Mouse (Mus musculus): ENCODE data around the gene Plppr2.

Plppr2 gene

DNA sequence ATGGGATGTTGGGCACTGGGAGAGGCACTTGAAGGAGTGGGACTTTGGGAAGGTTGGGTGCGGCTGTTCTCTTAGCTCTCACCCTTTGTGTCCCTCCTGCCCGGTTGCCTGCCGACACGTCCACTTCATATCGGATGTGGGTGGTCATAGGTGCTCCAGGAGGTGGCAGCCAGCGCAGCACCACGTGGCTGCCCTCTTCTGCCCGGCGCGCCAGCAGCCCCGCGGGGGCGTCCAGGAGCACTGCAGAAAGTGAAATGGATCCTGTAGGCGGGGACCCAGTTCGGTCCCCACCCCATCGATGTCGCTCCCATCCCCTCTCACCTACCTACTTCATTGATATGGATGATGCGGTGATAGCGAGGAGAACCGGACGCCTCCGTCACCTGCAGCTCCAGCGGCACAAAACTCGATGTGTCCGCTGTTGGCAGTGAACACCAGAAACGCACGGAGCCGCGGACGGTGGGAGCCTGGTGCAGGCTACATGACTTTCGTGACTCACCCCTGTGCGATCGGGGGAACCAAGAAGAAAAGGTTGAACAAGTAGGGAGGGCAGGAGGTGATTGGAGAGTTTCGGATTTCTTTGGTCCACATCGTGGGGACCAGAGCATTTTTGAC lies 24.6 kb downstream of the Plppr2 start:
- no peak for DNase-seq (ENCODE audit: low spot score)

DNA sequence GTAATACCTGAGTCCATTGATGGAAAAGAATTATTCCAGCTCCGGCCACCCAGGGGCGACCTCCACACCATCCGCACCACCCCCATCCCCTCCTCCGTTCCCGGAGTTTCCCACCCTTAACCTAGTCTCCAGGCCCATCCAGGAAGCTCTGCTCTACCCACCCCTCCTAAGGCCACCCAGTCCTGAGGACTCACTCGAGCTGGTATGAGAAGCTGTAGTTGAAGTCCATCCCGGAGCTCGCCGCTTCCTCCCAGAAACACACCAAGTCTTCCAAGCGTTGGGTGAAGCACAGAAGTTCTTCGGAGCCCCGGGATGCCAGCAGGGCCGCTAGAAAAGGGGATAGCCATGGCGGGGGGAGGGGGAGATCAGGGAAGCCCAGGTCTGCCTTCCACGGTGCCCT lies 25.2 kb downstream of the Plppr2 start:
- no peak for DNase-seq (ENCODE audit: low spot score)

GRCm38 (mm10) chr9:21962416-21963059 lies 25.7 kb downstream of the Plppr2 start:
- peak; percentile 85 for DNase-seq (ENCODE audit: low spot score)

DNA sequence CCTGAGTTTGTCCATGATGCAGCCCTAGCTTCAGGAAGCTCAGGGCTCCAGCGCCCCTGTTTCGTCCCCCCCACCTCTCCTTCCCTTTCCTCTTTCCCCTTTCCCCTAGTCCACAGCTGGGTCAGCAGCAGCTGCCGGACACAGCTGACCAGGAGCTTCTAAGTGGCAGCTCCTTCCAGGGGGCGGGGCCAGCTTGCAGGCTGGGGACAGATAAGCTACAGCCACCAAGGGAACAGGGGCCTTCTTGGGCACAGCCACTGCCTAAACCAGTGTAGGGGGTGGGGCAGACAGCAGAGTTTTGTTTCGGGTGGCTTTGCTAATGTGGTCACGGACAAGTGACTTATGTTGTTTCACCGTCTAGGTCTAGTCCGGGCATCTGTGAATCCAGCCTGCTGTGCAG lies 26.6 kb downstream of the Plppr2 start, which contains the start of gene Epor:
Gene Epor (minus strand): TSS at position 90 of the 400 bp plus-strand sequence.
- peak; percentile 53 for DNase-seq (ENCODE audit: low spot score)

DNA sequence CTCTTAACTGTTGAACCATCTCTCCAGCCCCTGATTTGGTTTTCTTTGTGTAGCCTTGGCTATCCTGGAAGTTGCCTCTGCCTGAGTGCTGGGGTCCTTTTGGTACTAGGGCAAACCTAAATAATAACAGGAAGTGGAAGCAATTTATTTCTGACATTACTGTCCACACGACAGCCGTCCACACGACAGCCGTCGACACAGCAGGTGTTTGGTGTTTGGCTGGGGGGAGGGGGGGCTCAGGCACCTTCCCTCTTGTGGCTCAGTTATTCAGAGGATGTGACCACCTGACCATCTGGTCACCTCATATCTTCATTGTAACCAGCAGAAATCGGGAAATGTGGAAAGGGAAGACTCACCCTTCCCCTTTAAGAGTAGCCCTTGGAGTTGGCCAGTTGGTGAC lies 32.0 kb downstream of the Plppr2 start:
- DNase-seq (ENCODE audit: low spot score) = no peak

- DNase-seq (ENCODE audit: low spot score) = no peak
These were observed 32.5 kb downstream of the Plppr2 start for GRCm38 (mm10) chr9:21969304-21969703.

- no peak for DNase-seq (ENCODE audit: low spot score)
These were observed 39.9 kb downstream of the Plppr2 start for GRCm38 (mm10) chr9:21976626-21977175.

GRCm38 (mm10) chr9:21977331-21977730 lies 40.5 kb downstream of the Plppr2 start:
- no peak for DNase-seq (ENCODE audit: low spot score)

DNA sequence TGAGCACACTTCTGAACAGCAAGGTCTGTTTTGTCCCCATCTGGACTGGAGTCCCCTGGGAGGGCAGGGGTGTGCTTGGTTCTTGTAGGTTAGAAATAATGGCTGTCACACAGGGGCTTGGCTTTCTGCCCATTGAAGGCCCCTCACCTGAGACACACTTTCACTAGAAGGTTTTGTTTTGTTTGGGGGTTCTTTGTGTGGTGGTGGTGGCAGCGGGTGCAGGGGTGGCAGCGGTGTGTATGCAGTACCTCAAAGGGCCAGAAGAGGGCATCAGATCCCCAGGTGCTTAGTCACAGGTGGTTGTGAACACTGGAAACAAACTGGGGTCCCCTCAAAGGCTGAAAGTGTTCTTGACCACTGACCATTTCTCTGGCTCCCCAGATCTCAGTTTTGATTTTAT lies 41.1 kb downstream of the Plppr2 start:
- no peak for DNase-seq (ENCODE audit: low spot score)

DNA sequence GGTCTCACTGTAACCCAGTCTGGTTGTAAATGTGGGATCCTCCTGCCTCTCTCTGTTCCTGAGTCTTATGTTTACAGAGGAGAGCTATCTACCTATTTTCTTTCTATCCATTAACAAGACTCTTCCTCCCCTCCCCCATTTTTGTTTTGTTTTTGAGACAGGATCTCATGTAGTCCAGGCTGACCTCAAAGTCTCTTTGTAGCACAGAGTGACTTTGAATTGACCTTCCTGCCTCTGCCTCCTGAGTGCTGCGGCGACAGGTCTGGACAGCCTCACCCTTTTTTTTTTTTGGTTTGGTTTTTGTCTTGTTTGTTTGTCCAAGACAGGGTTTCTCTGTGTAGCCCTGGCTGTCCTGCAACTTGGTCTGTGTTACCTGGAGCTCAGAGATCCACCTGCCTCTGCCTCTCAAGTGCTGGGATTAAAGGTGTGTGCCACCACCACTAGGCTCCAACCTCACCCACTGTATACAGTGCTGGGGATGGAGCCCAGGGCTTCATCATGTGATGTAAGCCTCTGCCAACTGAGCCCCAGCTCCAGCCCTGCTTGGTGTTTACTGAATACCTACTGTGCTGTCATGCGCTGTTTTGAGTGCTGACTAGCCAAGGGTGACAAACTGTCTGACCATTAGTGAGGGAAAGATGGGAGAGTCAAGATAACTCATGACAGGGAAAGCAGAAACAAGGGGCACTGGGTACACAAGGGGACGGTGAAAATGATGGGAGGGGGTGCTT lies 41.7 kb downstream of the Plppr2 start:
- no peak for DNase-seq (ENCODE audit: low spot score)

DNA sequence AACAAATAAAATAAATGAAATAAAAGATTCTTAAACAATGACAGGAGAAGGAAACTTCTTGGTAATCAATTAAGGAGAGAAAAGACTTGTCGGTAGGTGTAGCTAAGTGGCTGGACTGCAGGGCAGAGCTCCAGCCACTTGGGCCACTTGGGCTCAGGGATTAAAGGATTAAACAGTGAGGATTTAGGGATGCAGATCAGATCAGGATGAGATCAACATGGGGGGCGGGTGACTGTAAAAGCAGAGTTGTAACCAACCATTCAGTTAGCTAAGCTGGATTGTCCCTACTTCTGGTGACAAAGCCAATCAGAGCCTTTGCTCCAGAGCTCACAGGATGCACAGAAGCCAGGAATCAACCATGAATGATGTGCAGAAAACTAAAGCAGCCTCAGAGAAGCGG lies 47.1 kb downstream of the Plppr2 start:
- no peak for DNase-seq (ENCODE audit: low spot score)

GRCm38 (mm10) chr9:21987592-21988342 lies 50.9 kb downstream of the Plppr2 start:
- DNase-seq (ENCODE audit: low spot score) = no peak

DNA sequence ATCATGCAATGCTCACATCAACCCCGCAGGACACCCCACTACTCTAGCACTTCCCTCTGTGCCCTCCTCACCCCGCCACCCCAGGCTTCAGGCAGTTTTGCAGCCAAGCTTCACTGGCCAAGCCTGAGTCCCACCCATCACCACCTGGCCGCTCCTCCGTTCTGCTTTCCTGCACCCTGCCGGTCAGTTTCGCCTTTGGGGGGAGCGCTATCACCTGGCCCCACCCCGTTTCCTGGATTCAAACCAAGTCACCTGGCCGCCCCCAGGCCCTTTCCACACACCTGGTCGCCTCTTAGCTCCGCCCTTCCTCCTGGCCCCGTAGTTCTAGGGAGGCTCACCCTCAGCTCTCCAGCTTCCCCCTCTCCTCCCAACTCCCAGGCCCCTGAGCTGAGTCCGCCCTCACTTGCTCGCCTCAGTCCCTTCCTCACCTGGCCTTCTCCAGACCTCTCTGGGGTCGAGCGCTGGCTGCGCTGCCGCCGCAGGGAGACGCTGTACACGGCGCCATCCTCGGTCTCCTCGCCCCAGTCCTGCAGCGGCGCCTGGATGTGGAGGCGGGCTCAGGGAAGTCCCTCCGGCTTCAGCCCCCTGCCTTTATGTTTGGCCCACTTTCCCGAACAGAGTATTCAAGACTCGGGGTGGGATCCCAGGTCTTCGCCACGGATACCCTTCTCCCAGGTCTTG lies 51.7 kb downstream of the Plppr2 start:
- peak; percentile 40 for DNase-seq (ENCODE audit: low spot score)

- peak; percentile 66 for DNase-seq (ENCODE audit: low spot score)
These were observed 52.6 kb downstream of the Plppr2 start, which contains the start of gene Rgl3 for GRCm38 (mm10) chr9:21989230-21990110. Gene Rgl3, minus strand, starts transcription at chr9:21989446.

DNA sequence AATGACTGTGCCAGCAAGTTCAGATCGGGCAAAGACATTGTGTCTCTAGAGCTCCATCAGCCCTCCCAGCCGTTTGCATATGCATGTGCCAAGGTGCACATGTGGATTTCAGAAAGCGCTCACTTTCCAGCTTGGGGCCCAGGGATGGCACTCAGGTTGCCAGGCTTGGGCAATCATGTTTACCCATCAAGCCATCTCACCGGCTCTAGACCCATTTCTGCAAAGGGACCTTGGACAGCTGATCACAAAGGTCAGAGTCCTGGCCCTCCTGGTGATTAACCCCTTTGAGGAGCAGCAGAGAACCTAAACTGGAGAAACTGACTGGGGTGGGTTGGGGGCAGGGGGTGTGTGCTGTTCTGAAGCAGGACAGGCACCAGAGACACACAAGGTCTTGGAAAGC lies 55.4 kb downstream of the Plppr2 start:
- no peak for DNase-seq (ENCODE audit: low spot score)

DNA sequence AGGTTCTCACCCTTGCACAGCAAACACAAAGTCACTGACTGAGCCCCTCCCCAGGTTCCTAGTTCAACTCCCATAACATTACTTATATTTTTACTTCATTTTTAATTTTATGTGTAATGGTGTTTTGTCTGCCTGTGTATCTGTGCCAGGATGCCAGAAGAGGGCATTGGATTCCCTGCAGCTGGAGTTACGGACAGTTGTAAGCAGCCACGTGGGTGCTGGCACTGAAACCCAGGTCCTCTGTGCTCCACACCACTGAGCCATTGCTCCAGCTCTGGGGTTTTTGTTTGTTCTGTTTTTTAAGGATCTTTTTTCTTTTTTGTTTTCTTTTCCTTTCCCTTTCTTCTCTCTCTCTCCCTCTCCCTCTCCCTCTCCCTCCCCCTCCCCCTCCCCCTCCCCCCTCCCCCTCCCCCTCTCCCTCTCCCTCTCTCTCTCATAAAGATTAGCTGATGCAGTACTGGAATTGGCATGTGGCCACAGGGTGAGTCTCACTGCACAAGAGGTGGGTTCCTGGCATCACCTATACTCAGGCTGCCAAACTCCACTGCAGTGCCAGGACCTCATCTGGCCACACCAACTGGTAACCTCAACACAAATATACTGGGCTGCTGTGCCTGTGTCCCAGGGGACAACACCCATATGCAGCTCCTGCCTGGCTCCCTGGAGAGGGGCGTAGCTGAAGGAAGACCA lies 59.5 kb downstream of the Plppr2 start:
- no peak for DNase-seq (ENCODE audit: low spot score)
